Mouse (Mus musculus) cerebellum, postnatal 14 days (tissue): ENCODE measurements around the gene Eml6.
"Not testable (repeated sequence)": the region's sequence is repeated elsewhere in the genome, so short reads cannot be mapped to it uniquely, and the experiment has no call there.

Experiments used
- DNase-seq, 2 experiments: peaks; one replicate each; pipeline ENCODE4 v3.0.0; 2021; ENCODE audit warnings: mixed read lengths in 2 of 2

Gene Eml6

DNA sequence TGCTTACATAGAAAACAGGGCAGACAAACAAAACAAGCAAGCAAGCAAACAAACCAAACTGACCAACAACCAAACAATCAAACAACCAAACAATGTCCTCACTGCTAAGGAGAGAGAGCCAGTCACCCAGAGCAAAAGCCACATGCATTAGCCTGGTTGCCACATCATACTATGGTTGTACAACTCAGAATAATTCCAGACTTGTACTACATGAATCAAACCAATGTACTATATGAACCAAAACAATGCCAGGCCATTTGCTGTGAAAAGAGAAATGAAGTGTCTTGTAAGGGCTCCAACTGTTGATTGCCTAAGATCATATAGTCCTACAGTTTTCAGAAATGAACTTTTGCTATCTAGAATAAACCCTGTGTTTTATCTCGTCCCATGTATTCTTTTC is 237.3 kb downstream of the Eml6 start:
- no peak for DNase-seq

DNA sequence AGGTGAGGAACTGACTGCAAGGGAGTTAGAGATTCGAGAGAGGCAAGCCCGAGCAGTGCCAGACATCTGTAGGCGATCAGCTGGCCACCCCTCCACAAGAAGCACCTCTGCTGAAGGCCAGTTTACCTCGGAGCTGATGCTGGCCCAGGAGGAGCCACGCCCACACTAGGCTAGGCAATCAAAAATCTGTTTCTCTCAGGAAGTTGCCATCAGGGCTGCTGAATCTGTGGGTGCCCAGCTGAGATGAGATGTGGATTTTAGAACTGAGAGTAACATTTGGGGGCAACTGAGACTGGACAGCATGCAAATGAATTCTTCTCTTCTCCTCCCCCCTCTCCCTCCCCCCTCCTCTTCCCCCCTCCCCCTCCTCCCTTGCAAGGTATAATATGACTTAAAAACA is 238.4 kb downstream of the Eml6 start:
- DNase-seq: no peak

DNA sequence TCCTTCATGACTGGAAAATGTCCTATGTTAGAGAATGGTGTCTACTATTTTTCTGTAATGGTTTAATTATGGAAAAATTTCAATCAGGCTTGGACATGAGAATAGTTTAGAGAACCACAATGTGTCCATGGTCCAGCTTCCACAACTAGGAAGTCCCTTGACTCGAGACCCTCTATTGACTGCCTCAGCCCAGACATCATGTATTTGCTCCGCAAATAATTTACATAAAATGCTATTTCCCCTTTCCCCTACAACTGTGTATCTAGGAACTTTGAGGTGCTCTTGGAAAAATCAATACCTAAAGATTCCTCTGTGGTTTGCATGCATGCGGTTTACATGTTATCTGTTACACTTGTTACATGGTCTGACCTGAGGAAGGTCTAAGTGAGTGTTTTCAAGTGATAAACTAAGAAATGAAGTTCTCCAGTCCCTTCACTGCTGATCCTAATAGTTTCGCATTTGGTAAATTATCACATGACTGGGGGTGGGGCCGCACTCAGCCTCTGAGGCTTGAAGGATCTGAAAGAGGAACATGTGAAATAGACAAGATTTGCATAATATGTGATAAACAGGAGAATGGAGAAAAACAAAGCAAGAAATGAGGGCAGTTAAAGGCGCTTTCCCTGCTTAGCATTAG is 239.1 kb downstream of the Eml6 start:
- no peak for DNase-seq

- DNase-seq: no peak
These were observed 246.3 kb downstream of the Eml6 start for GRCm38 (mm10) chr11:29779409-29780026.

GRCm38 (mm10) chr11:29778936-29779335 is 246.9 kb downstream of the Eml6 start:
- DNase-seq: no peak

- no peak for DNase-seq
These were observed 247.9 kb downstream of the Eml6 start for GRCm38 (mm10) chr11:29777964-29778363.

DNA sequence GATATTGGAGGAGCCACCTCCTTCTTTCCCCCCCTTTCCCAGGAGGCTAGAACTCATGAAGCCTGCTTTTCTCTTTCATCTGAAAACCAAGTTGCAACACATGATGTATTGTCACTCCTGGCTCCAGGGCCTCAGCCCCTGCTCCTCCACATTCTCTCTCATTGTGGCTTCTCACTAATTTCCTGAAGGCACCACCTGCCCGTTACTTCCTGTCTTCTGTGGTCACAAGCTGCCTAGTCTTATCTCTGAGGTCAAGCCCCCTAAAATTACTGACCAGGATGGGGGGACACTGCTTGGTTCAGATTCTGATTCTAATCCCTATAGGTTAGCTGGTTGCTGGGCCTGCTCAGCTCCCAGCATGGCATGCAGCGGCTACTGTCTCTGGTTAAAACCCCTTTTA is 251.1 kb downstream of the Eml6 start:
- no peak for DNase-seq

DNA sequence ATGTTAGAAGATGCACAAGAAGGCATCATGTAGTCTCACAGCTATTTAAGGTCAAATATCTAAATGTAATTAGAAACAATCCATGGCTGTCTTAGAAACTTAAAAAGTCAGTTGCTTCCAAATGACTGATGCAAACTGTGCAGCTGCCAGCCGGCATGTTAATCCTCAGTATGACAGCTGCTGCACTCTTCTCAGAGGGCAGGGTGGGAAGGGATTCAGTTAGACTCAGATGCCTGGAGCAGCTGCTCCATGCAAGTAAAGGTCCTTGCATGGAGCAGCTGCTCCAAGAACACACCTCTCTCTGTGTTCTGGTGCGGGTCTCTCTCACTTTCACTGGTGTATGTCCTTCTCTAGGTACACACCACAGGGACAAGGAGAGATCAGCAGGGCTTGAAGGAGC is 251.5 kb downstream of the Eml6 start:
- peak in 1 of 2 experiments; percentile 20 for DNase-seq

DNA sequence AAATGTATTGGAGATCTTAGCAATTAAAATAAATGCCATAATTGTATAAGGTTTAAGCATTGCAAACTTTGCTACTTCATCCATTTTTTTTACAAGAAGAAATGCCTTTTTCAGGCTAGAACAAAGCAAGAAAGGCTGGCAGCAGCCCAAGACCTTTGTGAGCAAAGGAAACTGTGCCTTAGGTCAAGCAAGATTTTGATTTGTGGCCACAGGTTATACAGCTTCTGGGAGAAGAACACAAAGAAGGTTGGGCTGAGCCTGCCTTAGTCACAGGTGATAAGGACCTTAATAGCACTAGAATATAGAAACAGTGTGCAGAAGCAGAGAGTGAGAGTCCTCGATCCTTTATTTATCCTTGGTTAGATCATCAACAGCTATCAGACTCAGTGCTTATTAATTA is 253.6 kb downstream of the Eml6 start:
- no peak for DNase-seq

GRCm38 (mm10) chr11:29770666-29771400 is 255.0 kb downstream of the Eml6 start:
- DNase-seq: no peak

DNA sequence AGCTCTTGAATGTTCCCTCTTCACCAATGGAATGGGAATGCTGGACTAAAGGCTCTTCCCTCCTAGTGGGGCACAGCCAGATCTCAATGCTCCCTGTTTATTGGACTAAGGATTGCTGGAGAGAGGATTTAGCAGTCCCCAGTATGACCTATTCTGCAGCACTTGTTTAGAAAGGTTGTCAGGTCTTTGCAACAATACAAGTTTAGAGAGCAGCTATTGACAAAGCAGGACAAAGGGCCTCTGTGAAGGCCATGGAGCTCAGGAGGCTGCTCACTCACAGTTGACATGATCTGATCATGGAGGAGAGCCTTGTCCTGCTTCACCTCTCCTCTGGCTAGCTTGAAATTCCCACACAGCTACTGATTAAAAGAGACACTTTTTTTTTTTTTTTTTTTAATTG is 257.3 kb downstream of the Eml6 start:
- no peak for DNase-seq

DNA sequence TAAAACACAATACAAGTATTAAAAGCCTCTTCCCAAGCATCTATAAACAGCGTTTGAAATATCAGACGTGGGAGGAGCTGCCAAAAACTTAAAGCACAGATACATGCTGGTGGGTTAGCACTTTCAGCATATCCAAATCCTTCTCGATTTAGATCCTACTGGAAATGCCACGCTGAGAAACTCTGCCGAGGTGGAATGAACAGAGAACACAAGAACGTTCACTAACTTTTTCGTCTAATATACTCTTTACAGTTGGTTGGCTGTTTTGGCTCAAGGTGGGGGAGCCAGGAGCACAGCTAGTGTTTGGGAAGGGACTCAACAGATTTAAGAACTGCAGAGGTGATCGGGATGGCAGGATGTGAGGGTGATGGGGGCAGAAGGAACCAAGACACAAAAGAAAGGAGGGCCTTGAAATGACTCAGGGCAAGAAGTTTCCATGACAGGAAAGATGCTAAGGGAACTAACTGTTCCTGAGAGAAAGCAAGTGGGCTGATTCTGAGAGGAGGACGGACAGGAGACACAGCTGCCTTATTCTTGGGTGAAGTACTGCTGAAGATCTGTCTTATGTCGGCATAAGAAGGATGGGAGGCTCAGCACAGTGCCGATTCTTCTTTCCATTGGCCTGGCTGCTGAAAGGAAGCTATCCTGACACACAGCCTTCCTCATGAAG is 259.4 kb downstream of the Eml6 start:
- DNase-seq: no peak

GRCm38 (mm10) chr11:29765063-29765462 is 260.8 kb downstream of the Eml6 start:
- no peak for DNase-seq

DNA sequence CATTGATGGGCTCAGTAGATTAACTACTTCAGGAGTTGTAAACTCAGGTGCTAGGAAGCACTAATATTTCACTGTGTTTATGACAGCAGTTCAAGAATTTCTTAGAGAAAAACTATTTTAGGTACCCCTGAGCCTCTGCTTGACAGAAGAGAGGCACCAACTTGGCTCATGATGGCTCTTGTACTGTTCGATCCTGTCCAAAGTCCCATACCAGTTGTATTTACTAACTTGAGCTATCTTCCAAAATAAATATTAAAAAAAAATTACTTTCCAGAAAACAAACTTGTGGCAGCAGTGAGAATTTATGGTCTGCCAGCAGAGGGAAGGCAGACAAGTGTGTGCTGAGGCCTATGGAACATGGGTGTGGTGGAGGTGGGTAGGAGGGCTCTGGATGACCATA is 263.1 kb downstream of the Eml6 start:
- DNase-seq: no peak

- DNase-seq: peak; percentile 19 to 56
These were observed 264.4 kb downstream of the Eml6 start for GRCm38 (mm10) chr11:29761387-29761786.

DNA sequence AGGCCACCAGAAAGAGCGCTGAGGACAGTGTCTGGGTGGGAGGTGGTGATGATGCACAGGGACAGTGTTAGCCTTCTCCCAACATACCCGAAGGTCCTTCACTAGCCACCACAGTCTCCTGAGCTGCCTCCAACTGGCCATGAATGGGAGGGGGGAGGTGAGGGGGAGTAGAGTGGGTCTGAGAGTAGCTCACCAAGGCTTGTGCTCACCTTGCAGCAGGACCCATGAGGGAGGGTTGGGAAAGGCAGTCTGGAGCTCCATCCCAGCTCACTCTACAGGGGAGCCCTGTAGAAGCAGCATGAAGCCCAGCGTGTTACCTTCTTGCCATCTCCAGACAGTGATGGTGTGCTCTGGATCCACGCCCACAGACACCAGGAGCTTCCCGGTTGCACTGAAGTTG is 267.2 kb downstream of the Eml6 start:
- no peak for DNase-seq

GRCm38 (mm10) chr11:29756007-29756406 is 269.8 kb downstream of the Eml6 start:
- DNase-seq: not testable (repeated sequence)

GRCm38 (mm10) chr11:29751648-29752611 is 273.9 kb downstream of the Eml6 start:
- DNase-seq: no peak

GRCm38 (mm10) chr11:29751013-29751412 is 274.8 kb downstream of the Eml6 start:
- DNase-seq: no peak

GRCm38 (mm10) chr11:29749468-29749829 is 276.4 kb downstream of the Eml6 start:
- no peak for DNase-seq

GRCm38 (mm10) chr11:29748750-29749467 is 276.9 kb downstream of the Eml6 start:
- no peak for DNase-seq

DNA sequence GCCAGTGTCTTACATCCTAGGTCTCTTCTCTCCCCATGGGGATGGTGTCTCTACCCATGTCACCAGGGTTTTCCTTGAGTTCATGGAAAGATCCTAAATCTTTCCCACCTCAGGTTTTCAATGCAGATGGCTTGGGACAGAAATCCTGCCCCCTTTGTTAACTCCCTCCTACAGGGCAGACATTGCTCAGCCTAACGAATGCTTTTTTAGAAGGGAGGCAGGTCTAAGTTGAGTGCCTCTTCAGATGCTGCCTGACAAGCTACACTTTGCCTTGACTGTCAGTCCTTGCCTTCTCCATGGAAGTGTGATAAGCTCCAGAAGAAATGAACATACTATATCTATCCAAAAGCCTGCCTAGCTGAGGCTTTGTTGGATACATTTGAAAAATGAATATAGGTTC is 278.0 kb downstream of the Eml6 start:
- DNase-seq: no peak
